In genomic region chr16:38157854-38158622, GRCm38 (mm10) we compare ENCODE assay signal across 16 mouse cellular contexts.
DNase-seq lines count a peak whose midpoint lies in the region; ATAC-seq and TF ChIP-seq lines count a peak whose summit lies in the region.
"Had no signal": no experiment of that assay in that cellular context is flagged by ENCODE, and none has a peak within 500 bp of the region (broad histone marks: within the 10 kb centered on the region; RNA-seq: fewer than 3 reads in every experiment).

No protein-coding gene starts in this region.

- H3K9ac ChIP-seq in heart, postnatal 0 days (replicated peaks; ENCODE audit: low read depth, low read length), result no peak overlapping the region
- H3K9ac ChIP-seq in lung, embryonic 16.5 days (ENCODE audit: low read length), result no peak overlapping the region
- H3K9ac ChIP-seq in hindbrain, embryonic 16.5 days (ENCODE audit: low read depth, low read length), result no peak overlapping the region
- H3K9ac ChIP-seq: embryonic facial prominence, embryonic 15.5 days; intestine, embryonic 15.5 days; neural tube, embryonic 13.5 days had no signal

- no peak for TF ChIP-seq EP300 in heart, postnatal 0 days (IDR thresholded peaks at IDR 0.05; ENCODE audit: low read depth)

- no peak overlapping the region for H3K4me3 ChIP-seq in heart, postnatal 0 days (ENCODE audit: low read depth, low read length)
- H3K4me3 ChIP-seq in lung, embryonic 16.5 days (ENCODE audit: low read length), result no peak overlapping the region
- no peak overlapping the region for H3K4me3 ChIP-seq in cerebellum, adult 2 months (replicated peaks; ENCODE audit: insufficient read depth, low read depth, low read length)
- no peak overlapping the region for H3K4me3 ChIP-seq in hindbrain, embryonic 16.5 days (ENCODE audit: low read length)
- H3K4me3 ChIP-seq: embryonic facial prominence, embryonic 15.5 days; intestine, embryonic 15.5 days; neural tube, embryonic 13.5 days had no signal

- no peak overlapping the region for H3K27ac ChIP-seq in heart, postnatal 0 days (ENCODE audit: low read depth)
- no peak overlapping the region for H3K27ac ChIP-seq in lung, embryonic 16.5 days (ENCODE audit: low read length)
- no peak overlapping the region for H3K27ac ChIP-seq in cerebellum, adult 2 months (ENCODE audit: insufficient read depth, low read length)
- H3K27ac ChIP-seq in hindbrain, embryonic 16.5 days (ENCODE audit: low read depth, low read length), result no peak overlapping the region
- H3K27ac ChIP-seq: embryonic facial prominence, embryonic 15.5 days; intestine, embryonic 15.5 days; neural tube, embryonic 13.5 days had no signal

- H3K4me1 ChIP-seq in heart, postnatal 0 days (ENCODE audit: control insufficient read depth, insufficient read depth), result no peaks in the 10 kb centered on the region
- no peaks in the 10 kb centered on the region for H3K4me1 ChIP-seq in lung, embryonic 16.5 days (replicated peaks; ENCODE audit: control insufficient read depth, insufficient read depth, low read length)
- H3K4me1 ChIP-seq in cerebellum, adult 2 months (ENCODE audit: control insufficient read depth, insufficient read depth, low read length), result peaks cover 10% of the 10 kb centered on the region
- no peaks in the 10 kb centered on the region; the same call in 1 of the 2 replicates for H3K4me1 ChIP-seq in hindbrain, embryonic 16.5 days (ENCODE audit: control insufficient read depth, insufficient read depth, low read depth, low read length)
- H3K4me1 ChIP-seq: embryonic facial prominence, embryonic 15.5 days; intestine, embryonic 15.5 days had no signal

- TF ChIP-seq POLR2A in cerebellum, adult 2 months (IDR thresholded peaks at IDR 0.05; ENCODE audit: borderline replicate concordance, insufficient read depth, low read length), result no peak

- no peak for ATAC-seq in heart, postnatal 0 days (ENCODE audit: insufficient read depth, low read depth)
- peak; percentile 28; the same call in 1 of the 2 replicates for ATAC-seq in lung, embryonic 16.5 days (ENCODE audit: low read depth)
- peak; percentile 35; the same call in 1 of the 2 replicates for ATAC-seq in hindbrain, embryonic 16.5 days
- ATAC-seq in frontal cortex, adult (ENCODE audit: low TSS enrichment), result no peak
- ATAC-seq: intestine, embryonic 15.5 days had no signal

- peak; percentile 13; the same call in 1 of the 2 replicates for TF ChIP-seq CTCF in heart, postnatal 0 days (IDR thresholded peaks at IDR 0.05; ENCODE audit: low read depth)
- TF ChIP-seq CTCF in cerebellum, adult 2 months (IDR thresholded peaks at IDR 0.05; ENCODE audit: borderline replicate concordance, insufficient read depth, low read depth, low read length), result 0 out of 2 replicates have a peak, but pooled peaks have one; percentile 9

- 89% methylated on average over 7 of the region's 7 CpGs for WGBS in heart, postnatal 0 days
- WGBS in lung, embryonic 16.5 days, result 91% methylated on average over 7 of the region's 7 CpGs
- 70% methylated on average over 7 of the region's 7 CpGs for WGBS in cerebellum, adult 2 months
- WGBS in hindbrain, embryonic 16.5 days, result 94% methylated on average over 7 of the region's 7 CpGs

- no peaks in the 10 kb centered on the region; the same call in 1 of the 2 replicates for H3K9me3 ChIP-seq in heart, postnatal 0 days (replicated peaks; ENCODE audit: control insufficient read depth, low read length)
- H3K9me3 ChIP-seq in lung, embryonic 16.5 days (ENCODE audit: control insufficient read depth, low read length), result no peaks in the 10 kb centered on the region
- H3K9me3 ChIP-seq in hindbrain, embryonic 16.5 days (ENCODE audit: control insufficient read depth, low read length), result no peaks in the 10 kb centered on the region
- H3K9me3 ChIP-seq: embryonic facial prominence, embryonic 15.5 days; intestine, embryonic 15.5 days; megakaryocyte, embryonic 14.5 days; neural tube, embryonic 13.5 days had no signal

- H3K36me3 ChIP-seq in heart, postnatal 0 days (replicated peaks; ENCODE audit: control insufficient read depth, insufficient read depth, low read length), result 0 out of 2 replicates have a peak, but pooled peaks cover 8% of the 10 kb centered on the region
- no peaks in the 10 kb centered on the region for H3K36me3 ChIP-seq in lung, embryonic 16.5 days (ENCODE audit: control insufficient read depth, insufficient read depth, low read length)
- H3K36me3 ChIP-seq in hindbrain, embryonic 16.5 days (ENCODE audit: control insufficient read depth, insufficient read depth, low read length), result no peaks in the 10 kb centered on the region
- H3K36me3 ChIP-seq: embryonic facial prominence, embryonic 15.5 days; intestine, embryonic 15.5 days; neural tube, embryonic 13.5 days had no signal

- no peak for DNase-seq in heart, postnatal 0 days (ENCODE audit: low spot score)
- no peak for DNase-seq in heart, adult 18-20 months
- DNase-seq in lung, postnatal 36 days, result no peak
- peak; percentile 71 to 82 for DNase-seq in cerebellum, adult 2 months
- DNase-seq in frontal cortex, postnatal 14 days (ENCODE audit: low spot score in 2 of 2), result no peak
- DNase-seq: layer of hippocampus, postnatal 36 days; liver; right cerebral cortex, postnatal 14 days had no signal

- no peaks in the 10 kb centered on the region for H3K27me3 ChIP-seq in heart, postnatal 0 days (ENCODE audit: control insufficient read depth, insufficient read depth, low read length)
- no peaks in the 10 kb centered on the region for H3K27me3 ChIP-seq in lung, embryonic 16.5 days (ENCODE audit: control insufficient read depth, insufficient read depth, low read depth, low read length)
- H3K27me3 ChIP-seq in cerebellum, adult 2 months (ENCODE audit: control insufficient read depth, insufficient read depth, low read length), result no peaks in the 10 kb centered on the region
- H3K27me3 ChIP-seq in hindbrain, embryonic 16.5 days (replicated peaks; ENCODE audit: control insufficient read depth, insufficient read depth, low read length), result no peaks in the 10 kb centered on the region
- H3K27me3 ChIP-seq: CH12.LX; embryonic facial prominence, embryonic 15.5 days; intestine, embryonic 15.5 days; megakaryocyte, embryonic 14.5 days; neural tube, embryonic 13.5 days had no signal

- no peak overlapping the region for H3K4me2 ChIP-seq in heart, postnatal 0 days (ENCODE audit: low read depth, low read length)
- no peak overlapping the region for H3K4me2 ChIP-seq in lung, embryonic 16.5 days (ENCODE audit: low read depth, low read length)
- H3K4me2 ChIP-seq in hindbrain, embryonic 16.5 days (ENCODE audit: low read length), result no peak overlapping the region
- H3K4me2 ChIP-seq: embryonic facial prominence, embryonic 15.5 days; intestine, embryonic 15.5 days; neural tube, embryonic 13.5 days had no signal

Comparison
In these comparisons a context has a peak if more than half of its experiments do, and no peak if none do; other contexts are left out.
1. ATAC-seq: peak in lung, embryonic 16.5 days (single experiment) and hindbrain, embryonic 16.5 days (single experiment); none in heart, postnatal 0 days (single experiment) and frontal cortex, adult (single experiment).
2. DNase-seq: peak in cerebellum, adult 2 months (2 of 2); none in heart, postnatal 0 days (single experiment), heart, adult 18-20 months (0 of 2), lung, postnatal 36 days (single experiment) and frontal cortex, postnatal 14 days (0 of 2).